Mouse (Mus musculus) liver, embryonic 14.5 days (tissue): ENCODE data around the gene Serpina3n. TPM values are rescaled to one million over a fixed set of nuclear protein-coding genes. Genes with fewer than 3 reads are reported as not detected.

Source experiments
- ATAC-seq: fragments of 200-750 bp; cut with Nextera tagmentation; 2 replicates; pipeline ENCODE4 v1.8.0; 2017; ENCODE audit warnings: moderate number of reproducible peaks, mild to moderate bottlenecking, moderate library complexity; ENCODE audit not compliant: insufficient read depth
- DNase-seq, 3 experiments: peaks; one replicate each; pipeline ENCODE4 v3.0.0-alpha.2; 2012 to 2013; ENCODE audit warnings: low read depth in 3 of 3, low spot score in 3 of 3
- H3K27ac ChIP-seq: fragments of 300-500 bp; sonication (generic); 2 replicates; pipeline ENCODE4 v1.5.1; 2014; ENCODE audit warnings: moderate library complexity, mild to moderate bottlenecking, control low read depth, inconsistent platforms
- H3K27me3 ChIP-seq: fragments of 300-500 bp; sonication (generic); 2 replicates; pipeline ENCODE4 v1.6.1; 2014; ENCODE audit warnings: mild to moderate bottlenecking, low read length, moderate library complexity; ENCODE audit not compliant: control insufficient read depth, insufficient read depth
- H3K36me3 ChIP-seq: fragments of 300-500 bp; sonication (generic); replicated peaks from 2 replicates; pipeline ENCODE4 v1.6.1; 2014; ENCODE audit warnings: low read depth; ENCODE audit not compliant: control insufficient read depth, insufficient read depth
- H3K4me1 ChIP-seq, 2 experiments: fragments of 200-500 bp in 1 of 2; fragments of 300-500 bp in 1 of 2; sonication (generic) in 1 of 2; replicated peaks; 2 replicates each; pipeline ENCODE4 v1.6.1; 2012 to 2014; ENCODE audit warnings: antibody characterized with exemption in 1 of 2, inconsistent platforms in 1 of 2, low read length in 1 of 2; ENCODE audit not compliant: control insufficient read depth in 2 of 2, insufficient read depth in 2 of 2
- H3K4me2 ChIP-seq: fragments of 300-500 bp; sonication (generic); 2 replicates; pipeline ENCODE4 v1.6.1; 2014; ENCODE audit warnings: low read depth, mild to moderate bottlenecking, control low read depth, moderate library complexity
- H3K4me3 ChIP-seq, 2 experiments: fragments of 200-500 bp in 1 of 2; fragments of 300-500 bp in 1 of 2; sonication (generic) in 1 of 2; 2 replicates each; pipeline ENCODE4 v1.5.1; 2012 to 2014; ENCODE audit warnings: low read depth in 2 of 2, low read length in 2 of 2, mild to moderate bottlenecking in 2 of 2, control low read depth in 1 of 2, inconsistent platforms in 1 of 2, moderate library complexity in 1 of 2; ENCODE audit not compliant: insufficient read depth in 1 of 2
- H3K9ac ChIP-seq: fragments of 300-500 bp; sonication (generic); replicated peaks from 2 replicates; pipeline ENCODE4 v1.6.1; 2014; ENCODE audit warnings: mild to moderate bottlenecking, control low read depth, moderate library complexity
- H3K9me3 ChIP-seq: fragments of 300-500 bp; sonication (generic); 2 replicates; pipeline ENCODE4 v1.6.1; 2016; ENCODE audit warnings: low read length, mixed read lengths; ENCODE audit not compliant: control insufficient read depth
- CTCF ChIP-seq: IDR thresholded peaks from 2 replicates; pipeline ENCODE4 v1.5.1; 2016; ENCODE audit warnings: antibody characterized with exemption, low read depth, control low read depth
- EP300 ChIP-seq: IDR thresholded peaks from 2 replicates; pipeline ENCODE4 v1.6.1; 2016; ENCODE audit warnings: antibody characterized with exemption, low read depth
- WGBS: fragments of 180-500 bp; shearing (Covaris S2); extraction: QIAGEN DNeasy Blood & Tissue Kit; methylation state at CpG from one replicate; pipeline ENCODE4 v1.1.7; 2014; ENCODE audit not compliant: insufficient replicate concordance; 5-methylcytosine and 5-hydroxymethylcytosine counted together
- polyA plus RNA-seq, 2 experiments: library from polyadenylated mRNA; depleted of rRNA in 1 of 2; stranded (reverse) in 1 of 2; unstranded in 1 of 2; fragments of >200 nt; fragmentation: Nextera tagmentation in 1 of 2; extraction: Ambion mirVana in 1 of 2; gene quantifications; 2 replicates each; pipeline versions ENCODE4 v1.2.1 to v1.2.3; 2012 to 2014

Gene Serpina3n
- polyA plus RNA-seq, 2 experiments: 0.60 to 0.89 TPM

DNA sequence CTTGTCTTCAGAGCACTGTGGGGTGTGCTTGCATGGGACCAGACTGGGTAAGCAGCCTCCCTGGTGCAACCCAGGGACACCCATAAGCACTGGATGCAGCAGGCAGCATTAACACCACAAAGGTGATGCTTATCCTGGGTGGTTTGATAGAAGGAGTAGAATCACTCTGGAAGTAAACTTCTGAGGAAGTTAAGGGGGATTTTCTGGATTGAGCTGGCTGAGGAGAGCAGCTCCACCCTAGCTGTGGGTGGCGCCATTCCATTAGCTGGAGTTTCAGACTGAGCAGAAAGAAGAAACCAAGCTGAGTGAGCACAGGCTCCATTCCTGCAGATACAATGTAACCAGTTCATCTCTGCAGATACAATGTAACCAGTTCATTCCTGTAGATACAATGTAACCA, 46.5 kb downstream of the Serpina3n start:
- Histone ChIP-seq H3K9ac (no peak overlapping the region), H3K36me3 (no peaks in the 10 kb centered on the region), H3K4me2 (no peak overlapping the region), H3K4me3 (no peak overlapping the region), H3K9me3 (no peaks in the 10 kb centered on the region), H3K27me3 (no peaks in the 10 kb centered on the region), H3K4me1 (no peaks in the 10 kb centered on the region), H3K27ac (no peak overlapping the region)
- TF ChIP-seq EP300 (no peak), CTCF (no peak)
- DNase-seq (no peak), ATAC-seq (no peak)
- 54% methylated on average over 1 of the region's 1 CpGs for WGBS

DNA sequence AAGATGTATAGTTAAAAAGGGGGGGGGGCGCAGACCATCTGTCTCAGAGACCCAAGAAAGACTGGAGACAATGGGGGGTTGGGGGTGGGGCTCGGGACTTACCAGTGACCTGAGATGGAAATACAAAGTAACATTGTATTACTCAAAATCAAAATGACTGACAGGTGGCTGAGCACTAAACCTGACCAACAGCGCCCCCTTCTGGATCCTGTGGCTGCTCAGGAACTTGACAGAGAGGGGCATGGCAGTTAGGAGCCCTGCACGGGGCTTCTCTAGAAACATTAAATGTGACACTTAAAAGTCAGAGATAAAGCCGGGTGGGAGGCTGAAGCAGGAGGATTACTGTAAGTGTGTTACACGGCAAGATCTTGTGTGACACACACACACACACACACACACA, 52.8 kb downstream of the Serpina3n start:
- 49% methylated on average over 6 of the region's 6 CpGs for WGBS
- DNase-seq (no peak), ATAC-seq (no peak)
- Histone ChIP-seq H3K4me1 (no peaks in the 10 kb centered on the region), H3K36me3 (no peaks in the 10 kb centered on the region), H3K9ac (no peak overlapping the region), H3K27ac (no peak overlapping the region), H3K27me3 (no peaks in the 10 kb centered on the region), H3K4me2 (no peak overlapping the region), H3K9me3 (no peaks in the 10 kb centered on the region), H3K4me3 (no peak overlapping the region)
- TF ChIP-seq CTCF: peak; percentile 18; the same call in 1 of the 2 replicates
- TF ChIP-seq EP300: no peak

DNA sequence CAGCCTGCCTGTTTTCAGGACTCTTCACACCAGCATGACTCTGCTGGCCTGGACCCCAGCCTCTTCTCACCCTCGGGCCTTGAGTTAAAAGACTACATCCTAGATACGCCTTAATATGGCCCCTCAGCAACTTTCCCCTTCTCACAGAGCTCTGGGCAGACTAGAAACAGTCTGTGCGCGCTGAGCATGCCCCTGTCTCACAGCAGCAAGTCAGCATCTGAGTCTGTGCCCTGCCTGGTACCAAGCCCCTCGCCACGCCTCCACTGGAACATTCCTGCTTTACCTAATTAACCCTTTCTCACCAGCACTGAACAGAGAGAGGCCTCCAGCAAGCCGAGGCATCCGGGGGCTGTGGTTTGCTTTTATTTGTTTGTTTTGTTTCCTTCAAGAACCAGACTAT, 54.8 kb downstream of the Serpina3n start:
- Histone ChIP-seq H3K9ac (no peak overlapping the region), H3K4me3 (no peak overlapping the region), H3K9me3 (no peaks in the 10 kb centered on the region), H3K4me1 (no peaks in the 10 kb centered on the region), H3K36me3 (no peaks in the 10 kb centered on the region), H3K27me3 (no peaks in the 10 kb centered on the region), H3K27ac (no peak overlapping the region), H3K4me2 (no peak overlapping the region)
- WGBS: 32% methylated on average over 8 of the region's 8 CpGs
- DNase-seq (no peak), ATAC-seq (no peak)
- TF ChIP-seq CTCF (no peak), EP300 (no peak)

Other genes starting within 250 kb of the Serpina3n start
- gene Serpina3f, start 192.2 kb upstream of the Serpina3n start, polyA plus RNA-seq (2012; rRNA removed): 0.08 and 0.11 TPM in 2 replicates
- gene Serpina3f, start 192.2 kb upstream of the Serpina3n start, polyA plus RNA-seq (2014; fragmentation: Nextera tagmentation; extraction: Ambion mirVana): 0.24 TPM in 2 replicates
- 0.94 and 0.97 TPM in 2 replicates for gene Serpina3g, start 170.5 kb upstream of the Serpina3n start, polyA plus RNA-seq (2012; rRNA removed)
- 1.2 and 2.0 TPM in 2 replicates for gene Serpina3g, start 170.5 kb upstream of the Serpina3n start, polyA plus RNA-seq (2014; fragmentation: Nextera tagmentation; extraction: Ambion mirVana)
- gene Serpina3i, start 143.6 kb upstream of the Serpina3n start, polyA plus RNA-seq (2012; rRNA removed): 0.03 and 0.06 TPM in 2 replicates
- 0.27 and 0.30 TPM in 2 replicates for gene Serpina3i, start 143.6 kb upstream of the Serpina3n start, polyA plus RNA-seq (2014; fragmentation: Nextera tagmentation; extraction: Ambion mirVana)
- not detected in 2 replicates for gene Serpina3j, start 92.2 kb upstream of the Serpina3n start, polyA plus RNA-seq (2012; rRNA removed)
- not detected in 2 replicates for gene Serpina3j, start 92.2 kb upstream of the Serpina3n start, polyA plus RNA-seq (2014; fragmentation: Nextera tagmentation; extraction: Ambion mirVana)
- not detected in 2 replicates for gene Serpina3k, start 68.2 kb upstream of the Serpina3n start, polyA plus RNA-seq (2012; rRNA removed)
- not detected in 2 replicates for gene Serpina3k, start 68.2 kb upstream of the Serpina3n start, polyA plus RNA-seq (2014; fragmentation: Nextera tagmentation; extraction: Ambion mirVana)
- 0.03 and 0.04 TPM in 2 replicates for gene Serpina3m, start 68.2 kb upstream of the Serpina3n start, polyA plus RNA-seq (2012; rRNA removed)
- 0.11 TPM in 1 of 2 replicates, not detected in the other for gene Serpina3m, start 68.2 kb upstream of the Serpina3n start, polyA plus RNA-seq (2014; fragmentation: Nextera tagmentation; extraction: Ambion mirVana)
- 0.02 TPM in 1 of 2 replicates, not detected in the other for gene Gsc, start 66.6 kb downstream of the Serpina3n start, polyA plus RNA-seq (2012; rRNA removed)
- not detected in 2 replicates for gene Gsc, start 66.6 kb downstream of the Serpina3n start, polyA plus RNA-seq (2014; fragmentation: Nextera tagmentation; extraction: Ambion mirVana)